Mouse (Mus musculus) naive thymus-derived CD4-positive, alpha-beta T cell, adult 2 months (primary cell): ENCODE data around the gene Cd38.
A peak's percentile ranks its signal among the peaks of the same experiment; 100 is the strongest.

Experiments used
- DNase-seq: peaks from one replicate; pipeline ENCODE4 v3.0.0-alpha.2; 2011; ENCODE audit warnings: low read depth

Cd38 gene

DNA sequence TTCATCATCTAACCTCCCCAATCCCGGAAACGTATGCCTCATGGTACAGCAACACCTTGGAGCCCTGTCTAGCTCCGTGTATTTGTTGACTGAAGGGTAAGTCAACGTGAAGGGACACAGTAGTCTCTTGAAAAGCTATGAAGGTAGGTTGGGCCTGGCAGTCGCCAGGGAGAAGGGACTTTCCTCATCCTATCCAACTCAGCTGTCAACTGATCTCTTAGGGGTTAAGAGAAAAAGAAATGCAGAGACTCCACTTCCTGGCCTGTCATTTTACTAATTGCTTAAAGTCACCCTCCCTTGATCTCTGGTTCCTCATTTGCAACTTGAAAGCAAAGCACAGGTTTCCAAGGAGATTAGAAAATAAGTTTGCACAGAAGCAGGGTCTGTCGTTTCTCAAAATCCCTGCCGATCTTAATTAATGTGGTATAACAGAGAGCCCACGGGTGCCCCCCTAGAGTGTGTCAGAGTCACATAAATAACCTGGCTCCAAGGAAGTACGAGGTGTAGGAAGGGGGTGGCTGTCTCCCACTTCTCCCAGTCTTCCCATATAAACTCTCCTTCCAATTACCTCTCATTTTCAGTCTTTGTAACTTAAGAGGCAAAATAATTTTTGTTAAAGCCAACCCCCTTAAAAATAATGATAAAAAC is 79.1 kb downstream of the Cd38 start:
- peak; percentile 60 for DNase-seq

DNA sequence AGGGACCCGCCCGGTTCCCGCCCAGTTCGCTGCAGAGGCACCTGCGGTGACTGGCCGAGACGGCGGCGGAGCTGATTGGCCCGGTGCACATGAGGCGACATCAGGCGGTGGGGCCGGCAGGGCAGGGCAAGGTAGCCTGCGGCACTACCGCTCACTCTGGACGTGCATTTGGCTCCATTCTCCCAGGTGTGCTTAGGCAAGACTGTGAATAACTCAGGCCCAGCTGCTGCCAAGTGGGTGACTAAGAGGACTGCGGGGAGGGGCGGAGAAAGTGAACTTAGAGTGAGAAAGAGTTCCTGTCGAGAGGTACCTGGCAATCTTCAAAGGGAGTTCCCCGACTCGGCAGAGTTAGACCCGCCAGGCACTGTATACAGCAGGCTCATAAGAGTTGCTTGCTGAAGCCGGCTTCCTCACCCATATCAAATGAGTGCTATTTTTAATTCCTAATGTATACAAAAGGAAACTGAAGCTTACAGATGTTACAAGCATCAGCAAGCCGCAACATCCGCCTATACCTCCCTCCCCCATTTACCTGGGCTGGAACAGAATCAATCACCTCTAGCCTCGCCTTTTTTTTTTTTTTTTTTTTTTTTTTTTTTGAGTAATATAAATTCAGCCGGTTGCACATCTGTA is 79.9 kb downstream of the Cd38 start:
- DNase-seq = peak; percentile 86

- DNase-seq = no peak
Measured at GRCm38 (mm10) chr5:43948748-43949275, 80.5 kb downstream of the Cd38 start.

DNA sequence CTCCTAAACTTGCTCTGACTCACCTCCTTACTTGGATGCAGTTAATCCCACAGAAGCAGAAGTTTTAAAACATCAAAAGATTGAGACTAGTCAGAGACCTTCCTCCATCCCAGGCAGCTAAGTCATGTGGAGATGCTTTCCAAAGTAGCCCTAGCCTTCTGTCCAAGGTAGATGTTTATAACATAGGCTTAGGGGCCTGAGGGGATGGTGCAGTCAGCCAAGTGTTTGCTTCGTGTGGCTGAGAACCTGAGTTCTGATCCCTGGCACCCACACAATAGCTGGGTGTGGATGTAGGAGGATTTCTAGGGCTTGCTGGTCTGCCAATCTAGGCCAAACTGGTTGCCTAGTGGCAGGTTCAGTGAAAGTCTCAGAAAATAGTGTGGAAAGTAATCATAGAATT is 84.9 kb downstream of the Cd38 start:
- DNase-seq = no peak

- DNase-seq = no peak
Measured at GRCm38 (mm10) chr5:43959884-43960440, 91.6 kb downstream of the Cd38 start.

DNA sequence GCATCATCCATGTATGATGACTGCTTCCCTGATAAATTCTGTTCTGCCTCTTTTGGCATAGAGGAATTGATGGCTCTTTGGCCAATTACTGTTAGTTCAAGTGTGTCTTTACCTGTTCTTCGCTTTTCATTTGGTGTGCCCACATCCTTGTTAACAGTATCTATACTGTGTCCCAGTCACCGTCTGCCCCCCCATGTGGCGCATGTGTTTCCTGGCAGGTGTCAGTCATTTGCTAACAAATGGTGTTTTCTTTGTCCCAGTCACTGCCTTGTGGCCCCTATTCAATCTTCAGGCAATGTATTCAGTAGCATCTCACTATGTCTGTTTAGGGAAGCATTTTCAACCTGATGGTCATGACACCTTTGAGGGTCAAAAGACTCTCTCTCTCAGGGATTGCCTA is 92.7 kb downstream of the Cd38 start:
- DNase-seq = no peak
